Mouse (Mus musculus) lung, postnatal 0 days (tissue): ENCODE measurements around the gene Sox5. TPM values are rescaled to one million over a fixed set of nuclear protein-coding genes. Genes with fewer than 3 reads are reported as not detected.

Source experiments
- ATAC-seq: fragments of 200-750 bp; cut with Nextera tagmentation; 2 replicates; pipeline ENCODE4 v1.8.0; 2017; ENCODE audit warnings: moderate library complexity
- DNase-seq: peaks from one replicate; pipeline ENCODE4 v3.0.0-alpha.2; 2016; ENCODE audit warnings: low spot score
- H3K27ac ChIP-seq: fragments of 300-500 bp; sonication (generic); 2 replicates; pipeline ENCODE4 v1.5.1; 2014; ENCODE audit warnings: antibody characterized with exemption, mild to moderate bottlenecking, low read length, mixed read lengths
- H3K27me3 ChIP-seq: fragments of 300-500 bp; sonication (generic); replicated peaks from 2 replicates; pipeline ENCODE4 v1.6.1; 2014; ENCODE audit warnings: low read length, mixed read lengths; ENCODE audit not compliant: insufficient read depth
- H3K36me3 ChIP-seq: fragments of 300-500 bp; sonication (generic); 2 replicates; pipeline ENCODE4 v1.6.1; 2014; ENCODE audit warnings: low read length, mixed read lengths; ENCODE audit not compliant: insufficient read depth
- H3K4me1 ChIP-seq: fragments of 300-500 bp; sonication (generic); 2 replicates; pipeline ENCODE4 v1.6.1; 2014; ENCODE audit warnings: antibody characterized with exemption, low read depth, low read length, mixed read lengths; ENCODE audit not compliant: insufficient read depth
- H3K4me2 ChIP-seq: fragments of 300-500 bp; sonication (generic); replicated peaks from 2 replicates; pipeline ENCODE4 v1.6.1; 2014; ENCODE audit warnings: low read depth, mild to moderate bottlenecking, low read length, moderate library complexity, mixed read lengths
- H3K4me3 ChIP-seq: fragments of 300-500 bp; sonication (generic); 2 replicates; pipeline ENCODE4 v1.5.1; 2014; ENCODE audit warnings: low read depth, low read length
- H3K9ac ChIP-seq: fragments of 300-500 bp; sonication (generic); replicated peaks from 2 replicates; pipeline ENCODE4 v1.6.1; 2014; ENCODE audit warnings: low read depth, mild to moderate bottlenecking
- H3K9me3 ChIP-seq: fragments of 300-500 bp; sonication (generic); 2 replicates; pipeline ENCODE4 v1.6.1; 2016; ENCODE audit warnings: low read length, mixed read lengths
- CTCF ChIP-seq: IDR thresholded peaks from 2 replicates; pipeline ENCODE4 v1.5.1; 2016; ENCODE audit warnings: antibody characterized with exemption, mild to moderate bottlenecking
- EP300 ChIP-seq: IDR thresholded peaks from 2 replicates; pipeline ENCODE4 v1.6.1; 2016; ENCODE audit warnings: antibody characterized with exemption, mild to moderate bottlenecking, control low read depth
- WGBS: fragments of 180-500 bp; shearing (Covaris S2); extraction: QIAGEN DNeasy Blood & Tissue Kit; methylation state at CpG from one replicate; pipeline ENCODE4 v1.1.7; 2014; 5-methylcytosine and 5-hydroxymethylcytosine counted together
- polyA plus RNA-seq: library from polyadenylated mRNA; unstranded; fragments of >200 nt; fragmentation: Nextera tagmentation; extraction: Ambion mirVana; gene quantifications from 2 replicates; pipeline ENCODE4 v1.2.1, GENCODE M21; 2015

The Sox5 gene
- polyA plus RNA-seq, 1 experiment from 2014 or later, result 9.8 TPM

GRCm38 (mm10) chr6:144817329-144817932 is 35.7 kb upstream of the Sox5 start:
- DNase-seq (peak; percentile 8), ATAC-seq (no peak)
- WGBS, result 68% methylated on average over 5 of the region's 5 CpGs
- TF ChIP-seq CTCF, result no peak
- TF ChIP-seq EP300, result no peak
- no peaks in the 10 kb centered on the region for H3K36me3 ChIP-seq
- H3K27me3 ChIP-seq, result no peaks in the 10 kb centered on the region
- no peak overlapping the region for H3K27ac ChIP-seq
- H3K4me2 ChIP-seq, result no peak overlapping the region
- H3K9ac ChIP-seq, result no peak overlapping the region
- H3K4me3 ChIP-seq, result no peak overlapping the region
- no peaks in the 10 kb centered on the region for H3K9me3 ChIP-seq
- H3K4me1 ChIP-seq, result peaks cover 2% of the 10 kb centered on the region; the same call in 1 of the 2 replicates

GRCm38 (mm10) chr6:144815542-144815941 is 33.8 kb upstream of the Sox5 start:
- H3K4me1 ChIP-seq, result no peaks in the 10 kb centered on the region
- no peak overlapping the region for H3K4me3 ChIP-seq
- no peak overlapping the region for H3K4me2 ChIP-seq
- no peak; the same call in 1 of the 2 replicates for ATAC-seq
- no peaks in the 10 kb centered on the region for H3K36me3 ChIP-seq
- H3K9ac ChIP-seq, result no peak overlapping the region
- H3K9me3 ChIP-seq, result no peaks in the 10 kb centered on the region
- no peak overlapping the region for H3K27ac ChIP-seq
- DNase-seq, result peak; percentile 30
- WGBS, result 18% methylated on average over 5 of the region's 5 CpGs
- no peaks in the 10 kb centered on the region for H3K27me3 ChIP-seq
- TF ChIP-seq EP300 (no peak), CTCF (no peak)

- H3K9me3 ChIP-seq, result no peaks in the 10 kb centered on the region
- TF ChIP-seq CTCF (peak; percentile 79), EP300 (no peak; the same call in 1 of the 2 replicates)
- no peak overlapping the region for H3K9ac ChIP-seq
- H3K4me2 ChIP-seq, result no peak overlapping the region
- no peaks in the 10 kb centered on the region for H3K27me3 ChIP-seq
- WGBS, result 7% methylated on average over 6 of the region's 6 CpGs
- no peak overlapping the region for H3K4me3 ChIP-seq
- peak; percentile 76 for ATAC-seq
- no peak overlapping the region for H3K27ac ChIP-seq
- peak; percentile 78 for DNase-seq
- no peaks in the 10 kb centered on the region for H3K4me1 ChIP-seq
- H3K36me3 ChIP-seq, result no peaks in the 10 kb centered on the region
Observed at GRCm38 (mm10) chr6:144814931-144815364, 33.2 kb upstream of the Sox5 start.

- no peak overlapping the region for H3K4me3 ChIP-seq
- no peak overlapping the region for H3K9ac ChIP-seq
- H3K27me3 ChIP-seq, result no peaks in the 10 kb centered on the region
- DNase-seq, result no peak
- no peak for TF ChIP-seq CTCF
- no peak for TF ChIP-seq EP300
- no peak overlapping the region for H3K27ac ChIP-seq
- H3K4me2 ChIP-seq, result no peak overlapping the region
- no peaks in the 10 kb centered on the region for H3K9me3 ChIP-seq
- no peak for ATAC-seq
- no peaks in the 10 kb centered on the region for H3K4me1 ChIP-seq
- no peaks in the 10 kb centered on the region for H3K36me3 ChIP-seq
- WGBS, result 63% methylated on average over 5 of the region's 5 CpGs
Observed at GRCm38 (mm10) chr6:144804321-144804720, 22.5 kb upstream of the Sox5 start.

GRCm38 (mm10) chr6:144803063-144803462 is 21.3 kb upstream of the Sox5 start:
- no peaks in the 10 kb centered on the region for H3K4me1 ChIP-seq
- no peaks in the 10 kb centered on the region for H3K27me3 ChIP-seq
- no peak overlapping the region for H3K9ac ChIP-seq
- WGBS, result 94% methylated on average over 1 of the region's 1 CpGs
- DNase-seq, result no peak
- H3K4me3 ChIP-seq, result no peak overlapping the region
- no peak for ATAC-seq
- H3K36me3 ChIP-seq, result no peaks in the 10 kb centered on the region
- H3K4me2 ChIP-seq, result no peak overlapping the region
- no peak overlapping the region for H3K27ac ChIP-seq
- no peaks in the 10 kb centered on the region for H3K9me3 ChIP-seq
- TF ChIP-seq CTCF (no peak), EP300 (no peak)

- TF ChIP-seq EP300 (no peak), CTCF (no peak)
- H3K4me2 ChIP-seq, result no peak overlapping the region
- 60% methylated on average over 3 of the region's 3 CpGs for WGBS
- no peak overlapping the region for H3K9ac ChIP-seq
- DNase-seq (no peak), ATAC-seq (no peak)
- H3K4me3 ChIP-seq, result no peak overlapping the region
- no peaks in the 10 kb centered on the region for H3K27me3 ChIP-seq
- H3K4me1 ChIP-seq, result no peaks in the 10 kb centered on the region
- H3K36me3 ChIP-seq, result no peaks in the 10 kb centered on the region
- H3K27ac ChIP-seq, result no peak overlapping the region
- H3K9me3 ChIP-seq, result no peaks in the 10 kb centered on the region
Observed at GRCm38 (mm10) chr6:144794356-144794755, 12.6 kb upstream of the Sox5 start.

- ATAC-seq, result no peak
- H3K36me3 ChIP-seq, result no peaks in the 10 kb centered on the region
- no peak overlapping the region for H3K4me3 ChIP-seq
- H3K9ac ChIP-seq, result no peak overlapping the region
- H3K9me3 ChIP-seq, result no peaks in the 10 kb centered on the region
- no peak overlapping the region for H3K27ac ChIP-seq
- no peaks in the 10 kb centered on the region for H3K27me3 ChIP-seq
- no peaks in the 10 kb centered on the region for H3K4me1 ChIP-seq
- 92% methylated on average over 8 of the region's 8 CpGs for WGBS
- no peak for TF ChIP-seq EP300
- no peak for TF ChIP-seq CTCF
- no peak for DNase-seq
- no peak overlapping the region for H3K4me2 ChIP-seq
Observed at GRCm38 (mm10) chr6:144792871-144793270, 11.1 kb upstream of the Sox5 start.
